Mouse (Mus musculus): ENCODE results near the gene Tlk2. TPM values are rescaled to one million over a fixed set of nuclear protein-coding genes. Genes with fewer than 3 reads are reported as not detected.

Tlk2 gene
- polyA plus RNA-seq, 1 experiment from 2014 or later, result 15.9 TPM

DNA sequence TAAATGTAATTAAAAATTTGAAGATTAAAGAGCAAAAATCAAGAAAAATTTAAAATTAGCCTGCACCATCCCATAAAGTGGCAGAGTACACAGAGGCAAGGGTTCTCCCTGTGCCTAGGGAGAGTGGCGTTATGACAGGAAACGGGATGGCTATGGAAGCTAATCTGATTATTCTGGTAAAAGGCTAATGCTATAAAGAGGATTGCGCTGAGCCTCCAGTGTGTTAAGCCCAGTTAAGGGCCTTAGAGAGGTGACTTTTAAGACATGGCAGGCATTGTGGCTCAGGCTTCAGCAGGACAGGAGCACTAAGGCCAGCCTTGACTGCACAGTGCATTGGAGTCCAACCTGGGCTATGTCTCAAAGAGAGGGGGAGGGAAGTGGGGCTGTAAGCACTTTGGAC is 148.5 kb downstream of the Tlk2 start:
- 82% methylated on average over 3 of the region's 3 CpGs for WGBS (ENCODE audit: insufficient replicate concordance)
- H3K27me3 ChIP-seq (replicated peaks), result 0 out of 2 replicates have a peak, but pooled peaks cover 7% of the 10 kb centered on the region
- no peak overlapping the region for H3K4me2 ChIP-seq
- no peaks in the 10 kb centered on the region for H3K4me1 ChIP-seq
- no peak for ATAC-seq
- H3K9ac ChIP-seq, result no peak overlapping the region
- no peak overlapping the region for H3K4me3 ChIP-seq
- H3K27ac ChIP-seq, result no peak overlapping the region
- H3K36me3 ChIP-seq, result no peaks in the 10 kb centered on the region
- H3K9me3 ChIP-seq (replicated peaks), result no peaks in the 10 kb centered on the region

DNA sequence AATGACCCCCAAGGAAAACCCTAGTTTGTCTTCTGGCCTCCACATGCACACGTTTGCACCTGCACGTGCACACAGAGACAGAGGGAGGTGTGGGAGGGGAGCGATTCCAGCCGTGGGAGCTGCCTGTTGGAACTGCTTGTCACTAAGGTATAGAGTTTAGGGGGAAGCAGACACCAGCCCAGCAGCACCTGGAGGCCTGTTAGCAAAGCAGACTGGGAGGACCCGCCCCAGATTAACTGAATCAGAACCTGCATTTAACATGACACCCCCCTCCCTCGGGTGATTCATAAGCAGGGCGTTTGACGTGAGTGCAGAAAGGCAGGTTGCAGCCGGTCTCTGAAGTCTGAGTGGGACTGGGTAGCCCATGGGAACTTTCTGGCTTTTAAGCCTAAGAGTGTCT is 151.4 kb downstream of the Tlk2 start:
- 0 out of 2 replicates have a peak, but pooled peaks cover 7% of the 10 kb centered on the region for H3K27me3 ChIP-seq (replicated peaks)
- no peak overlapping the region for H3K4me3 ChIP-seq
- no peak overlapping the region for H3K9ac ChIP-seq
- ATAC-seq, result no peak
- H3K27ac ChIP-seq, result no peak overlapping the region
- H3K4me1 ChIP-seq, result 0 out of 2 replicates have a peak, but pooled peaks cover 4% of the 10 kb centered on the region
- 55% methylated on average over 9 of the region's 9 CpGs for WGBS (ENCODE audit: insufficient replicate concordance)
- H3K9me3 ChIP-seq (replicated peaks), result no peaks in the 10 kb centered on the region
- no peak overlapping the region for H3K4me2 ChIP-seq
- no peaks in the 10 kb centered on the region for H3K36me3 ChIP-seq

GRCm38 (mm10) chr11:105331129-105331528 is 152.5 kb downstream of the Tlk2 start:
- 60% methylated on average over 3 of the region's 3 CpGs for WGBS (ENCODE audit: insufficient replicate concordance)
- Histone ChIP-seq H3K27me3 (replicated peaks) (0 out of 2 replicates have a peak, but pooled peaks cover 7% of the 10 kb centered on the region), H3K9me3 (replicated peaks) (no peaks in the 10 kb centered on the region), H3K27ac (no peak overlapping the region), H3K4me3 (no peak overlapping the region), H3K4me1 (0 out of 2 replicates have a peak, but pooled peaks cover 4% of the 10 kb centered on the region), H3K9ac (no peak overlapping the region), H3K36me3 (no peaks in the 10 kb centered on the region), H3K4me2 (no peak overlapping the region)
- no peak for ATAC-seq

DNA sequence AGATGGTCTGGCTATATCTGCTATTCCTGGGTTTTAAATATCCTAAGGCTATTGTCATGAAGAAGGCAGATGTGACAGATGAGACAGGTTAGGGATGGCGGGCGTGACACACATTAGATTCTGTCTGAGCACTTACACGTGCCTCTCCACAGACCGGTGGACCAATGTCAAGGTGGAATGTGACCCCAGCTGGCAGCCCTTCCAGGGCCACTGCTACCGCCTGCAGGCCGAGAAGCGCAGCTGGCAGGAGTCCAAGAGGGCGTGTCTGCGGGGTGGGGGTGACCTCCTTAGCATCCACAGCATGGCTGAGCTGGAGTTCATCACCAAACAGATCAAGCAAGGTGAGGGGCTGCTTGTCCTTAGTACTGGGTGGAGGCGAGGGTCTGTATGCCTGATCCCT is 153.1 kb downstream of the Tlk2 start:
- Histone ChIP-seq H3K27ac (no peak overlapping the region), H3K4me3 (no peak overlapping the region), H3K9ac (no peak overlapping the region), H3K36me3 (no peaks in the 10 kb centered on the region), H3K4me1 (0 out of 2 replicates have a peak, but pooled peaks cover 4% of the 10 kb centered on the region), H3K27me3 (replicated peaks) (0 out of 2 replicates have a peak, but pooled peaks cover 7% of the 10 kb centered on the region), H3K9me3 (replicated peaks) (no peaks in the 10 kb centered on the region), H3K4me2 (no peak overlapping the region)
- no peak for ATAC-seq
- WGBS (ENCODE audit: insufficient replicate concordance), result 55% methylated on average over 10 of the region's 10 CpGs

GRCm38 (mm10) chr11:105332468-105332867 is 153.9 kb downstream of the Tlk2 start:
- ATAC-seq, result no peak
- Histone ChIP-seq H3K4me3 (no peak overlapping the region), H3K4me2 (no peak overlapping the region), H3K36me3 (no peaks in the 10 kb centered on the region), H3K9ac (no peak overlapping the region), H3K27ac (no peak overlapping the region), H3K27me3 (replicated peaks) (0 out of 2 replicates have a peak, but pooled peaks cover 7% of the 10 kb centered on the region), H3K4me1 (0 out of 2 replicates have a peak, but pooled peaks cover 4% of the 10 kb centered on the region), H3K9me3 (replicated peaks) (no peaks in the 10 kb centered on the region)
- 53% methylated on average over 8 of the region's 8 CpGs for WGBS (ENCODE audit: insufficient replicate concordance)

Other genes starting within 250 kb of the Tlk2 start
- 0.24 TPM in 1 of 2 replicates, not detected in the other for gene Efcab3, start 115.2 kb upstream of the Tlk2 start, polyA plus RNA-seq (2016; fragmentation: Nextera tagmentation; extraction: Ambion mirVana)
- 34.3 and 35.1 TPM in 2 replicates for gene Mettl2, start 52.4 kb upstream of the Tlk2 start, polyA plus RNA-seq (2016; fragmentation: Nextera tagmentation; extraction: Ambion mirVana)
- not detected in 2 replicates for gene Gm10842, start 31.9 kb upstream of the Tlk2 start, polyA plus RNA-seq (2016; fragmentation: Nextera tagmentation; extraction: Ambion mirVana)
- 2.8 and 3.2 TPM in 2 replicates for gene Mrc2, start 113.8 kb downstream of the Tlk2 start, polyA plus RNA-seq (2016; fragmentation: Nextera tagmentation; extraction: Ambion mirVana)